Mouse (Mus musculus): ENCODE results near the gene Ap3b2. TPM values are rescaled to one million over a fixed set of nuclear protein-coding genes. Genes with fewer than 3 reads are reported as not detected.

Gene Ap3b2
- polyA plus RNA-seq, 1 experiment from 2014 or later: 162 TPM

DNA sequence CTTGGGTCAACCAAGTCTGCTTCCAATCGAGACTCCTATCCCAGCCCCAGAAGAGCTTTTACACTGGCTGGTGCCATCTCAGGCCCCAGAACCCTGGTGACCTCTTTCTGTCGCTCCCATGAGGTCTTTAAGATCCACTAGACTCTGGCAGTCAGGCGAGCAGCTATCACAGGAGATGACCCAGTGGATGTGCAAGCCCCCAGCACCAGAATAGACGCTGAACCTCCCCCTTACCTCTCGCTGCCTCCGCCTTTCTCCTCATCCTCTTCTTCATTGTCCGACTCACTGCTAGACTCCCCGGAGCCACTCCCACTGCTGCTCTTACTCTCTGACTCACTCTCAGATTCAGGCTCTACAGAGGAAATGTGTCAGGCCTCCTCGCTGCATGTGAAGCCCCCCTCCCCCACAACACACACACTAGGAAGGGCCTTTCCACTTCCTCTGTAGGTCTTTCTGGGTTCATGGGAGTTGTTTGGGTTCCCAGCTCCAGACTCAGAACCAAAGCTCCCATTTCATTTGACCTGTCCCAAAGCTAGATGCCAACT is 28.7 kb downstream of the Ap3b2 start:
- 82% methylated on average over 9 of the region's 9 CpGs for WGBS
- Histone ChIP-seq H3K36me3 (replicated peaks) (peaks cover 52% of the 10 kb centered on the region), H3K4me1 (no peaks in the 10 kb centered on the region), H3K9ac (no peak overlapping the region), H3K4me2 (no peak overlapping the region), H3K9me3 (no peaks in the 10 kb centered on the region), H3K27ac (no peak overlapping the region), H3K4me3 (no peak overlapping the region), H3K27me3 (replicated peaks) (no peaks in the 10 kb centered on the region)
- no peak for ATAC-seq (replicated peaks)

DNA sequence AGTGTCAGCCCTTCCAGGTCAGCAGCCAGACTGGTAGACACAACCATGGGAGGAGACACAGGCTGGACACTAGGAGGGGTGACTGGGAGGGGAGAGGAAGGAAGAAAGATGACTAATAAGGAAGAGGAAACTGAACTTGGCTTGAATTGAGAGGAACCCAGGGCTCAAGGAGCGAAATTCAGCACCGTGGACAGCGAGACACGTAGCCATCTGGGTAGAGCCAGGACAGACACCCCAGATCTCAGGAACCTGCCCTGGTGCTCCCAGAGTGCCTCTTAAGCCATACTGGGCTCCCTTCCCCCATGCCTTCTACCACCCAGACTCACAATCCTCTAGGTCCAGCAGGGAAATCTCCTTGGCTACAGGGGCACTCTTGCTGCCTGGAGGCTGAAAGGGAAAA is 29.6 kb downstream of the Ap3b2 start:
- no peaks in the 10 kb centered on the region for H3K4me1 ChIP-seq
- H3K27ac ChIP-seq: no peak overlapping the region
- no peak for ATAC-seq (replicated peaks)
- no peaks in the 10 kb centered on the region for H3K9me3 ChIP-seq
- no peak overlapping the region for H3K9ac ChIP-seq
- no peak overlapping the region for H3K4me3 ChIP-seq
- H3K27me3 ChIP-seq (replicated peaks): no peaks in the 10 kb centered on the region
- WGBS: 7% methylated on average over 4 of the region's 4 CpGs
- H3K4me2 ChIP-seq: no peak overlapping the region
- peaks cover 53% of the 10 kb centered on the region for H3K36me3 ChIP-seq (replicated peaks)

- H3K9me3 ChIP-seq: no peaks in the 10 kb centered on the region
- no peaks in the 10 kb centered on the region for H3K4me1 ChIP-seq
- H3K36me3 ChIP-seq (replicated peaks): peaks cover 53% of the 10 kb centered on the region
- no peak for ATAC-seq (replicated peaks)
- no peak overlapping the region for H3K4me2 ChIP-seq
- 73% methylated on average over 3 of the region's 3 CpGs for WGBS
- H3K27me3 ChIP-seq (replicated peaks): no peaks in the 10 kb centered on the region
- no peak overlapping the region for H3K9ac ChIP-seq
- no peak overlapping the region for H3K4me3 ChIP-seq
- H3K27ac ChIP-seq: no peak overlapping the region
Observed at GRCm38 (mm10) chr7:81462815-81463214, 30.9 kb downstream of the Ap3b2 start.

- peak; percentile 76 for ATAC-seq (replicated peaks)
- H3K27ac ChIP-seq: no peak within 1 kb of the TSS
- no peaks in the 10 kb centered on the region for H3K9me3 ChIP-seq
- H3K4me3 ChIP-seq: peak within 1 kb of the TSS; percentile 50
- under 1% methylated on average over 28 of the region's 28 CpGs for WGBS
- H3K27me3 ChIP-seq (replicated peaks): peaks cover 56% of the 10 kb centered on the region
- peak within 1 kb of the TSS; percentile 96 for H3K4me2 ChIP-seq
- H3K4me1 ChIP-seq: peaks cover 27% of the 10 kb centered on the region
- peak within 1 kb of the TSS; percentile 46 for H3K9ac ChIP-seq
- H3K36me3 ChIP-seq (replicated peaks): peaks cover 2% of the 10 kb centered on the region; the same call in 1 of the 2 replicates
Observed at GRCm38 (mm10) chr7:81455155-81455651, 38.5 kb downstream of the Ap3b2 start, which contains the start of gene Cpeb1. Gene Cpeb1, minus strand, starts transcription at chr7:81455465.

DNA sequence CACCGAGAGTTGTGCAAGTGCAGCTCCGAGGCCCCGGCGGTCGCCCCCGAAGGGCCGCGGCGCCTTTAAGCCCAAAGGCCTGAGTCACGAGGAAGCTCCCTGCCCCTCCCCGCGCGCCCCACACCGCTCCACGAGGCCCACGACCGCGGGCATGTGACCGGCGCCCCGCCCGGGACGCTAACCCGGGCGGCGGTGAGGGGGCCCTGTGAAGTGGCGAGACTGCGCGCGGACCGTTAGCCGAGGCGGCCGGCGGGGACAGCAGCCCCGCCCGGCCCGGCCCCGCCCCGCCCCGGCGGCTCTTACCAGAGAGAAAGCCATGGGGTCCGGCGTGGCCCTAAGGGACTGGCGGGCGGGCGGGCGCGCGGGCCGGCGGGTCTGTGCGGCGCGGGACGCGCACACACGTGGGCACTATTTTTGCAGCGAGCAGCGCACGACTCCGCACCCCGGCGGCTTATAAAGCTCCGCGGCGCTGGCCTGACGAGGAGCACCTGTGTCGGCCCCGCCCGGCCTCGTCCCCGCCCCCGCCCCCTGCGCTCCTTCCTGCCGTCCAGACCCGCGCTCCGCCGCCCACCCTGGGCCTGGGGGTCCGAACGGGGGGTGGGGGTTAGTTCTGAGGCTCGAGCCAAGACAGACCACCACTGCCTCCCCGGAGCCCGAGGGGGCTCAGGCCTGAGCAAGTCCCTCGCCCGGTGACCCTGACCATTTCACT is 39.2 kb downstream of the Ap3b2 start:
- Histone ChIP-seq H3K36me3 (replicated peaks) (no peaks in the 10 kb centered on the region), H3K9ac (peak overlapping the region; percentile 46), H3K27ac (no peak overlapping the region), H3K4me1 (peaks cover 27% of the 10 kb centered on the region), H3K4me3 (peak overlapping the region; percentile 50), H3K9me3 (no peaks in the 10 kb centered on the region), H3K4me2 (peak overlapping the region; percentile 96), H3K27me3 (replicated peaks) (peaks cover 58% of the 10 kb centered on the region)
- under 1% methylated on average over 75 of the region's 87 CpGs for WGBS
- ATAC-seq (replicated peaks): peak; percentile 60

GRCm38 (mm10) chr7:81453443-81454274 is 40.1 kb downstream of the Ap3b2 start:
- H3K4me2 ChIP-seq: peak overlapping the region; percentile 96
- peaks cover 27% of the 10 kb centered on the region for H3K4me1 ChIP-seq
- WGBS: 2% methylated on average over 82 of the region's 84 CpGs
- ATAC-seq (replicated peaks): peak; percentile 45
- H3K9me3 ChIP-seq: no peaks in the 10 kb centered on the region
- H3K36me3 ChIP-seq (replicated peaks): no peaks in the 10 kb centered on the region
- H3K4me3 ChIP-seq: peak overlapping the region; percentile 50
- H3K9ac ChIP-seq: 0 out of 2 replicates have a peak overlapping the region, but pooled peaks have one; percentile 46
- H3K27ac ChIP-seq: no peak overlapping the region
- peaks cover 59% of the 10 kb centered on the region for H3K27me3 ChIP-seq (replicated peaks)

DNA sequence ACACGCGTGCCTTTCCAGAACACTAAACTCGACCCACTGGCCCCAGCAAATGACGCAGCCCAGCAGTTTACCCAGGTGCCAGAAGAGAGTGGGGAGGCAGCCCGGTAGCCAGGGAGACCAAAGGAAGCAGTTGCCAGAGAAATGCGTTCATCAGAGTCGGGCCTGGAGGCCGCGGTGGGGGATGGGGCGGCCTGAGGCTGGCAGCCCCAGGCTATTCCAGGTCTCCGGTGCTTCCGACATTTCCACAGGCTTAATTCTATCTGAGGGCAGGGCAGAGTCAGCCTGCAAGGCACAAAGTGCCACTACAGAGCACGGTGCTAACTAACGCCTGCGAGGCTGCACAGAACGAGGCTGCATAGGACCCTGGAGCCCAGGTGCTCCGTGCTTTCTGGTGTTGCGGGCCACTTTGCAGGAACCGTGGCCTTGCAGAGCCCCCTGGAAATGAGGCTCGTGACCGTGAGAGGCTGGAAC is 40.7 kb downstream of the Ap3b2 start:
- H3K9me3 ChIP-seq: no peaks in the 10 kb centered on the region
- H3K36me3 ChIP-seq (replicated peaks): no peaks in the 10 kb centered on the region
- H3K9ac ChIP-seq: 0 out of 2 replicates have a peak overlapping the region, but pooled peaks have one; percentile 4
- H3K27ac ChIP-seq: no peak overlapping the region
- peaks cover 59% of the 10 kb centered on the region for H3K27me3 ChIP-seq (replicated peaks)
- 2% methylated on average over 21 of the region's 21 CpGs for WGBS
- H3K4me3 ChIP-seq: peak overlapping the region; percentile 50
- H3K4me2 ChIP-seq: peak overlapping the region; percentile 96
- peak; percentile 37 for ATAC-seq (replicated peaks)
- peaks cover 27% of the 10 kb centered on the region for H3K4me1 ChIP-seq

MicroRNAs within 50 kb of the gene (microRNA counts, 519-probe panel; counts per million panel counts)
- not detected for microRNA mmu-miR-1839-3p
- microRNA mmu-miR-1839-5p: 2,746 counts per million, percentile 59 among the panel's probes with 10 or more counts

Other genes with a start within 250 kb of the Ap3b2 start
- gene Rps17, start 148.7 kb downstream of the Ap3b2 start, polyA plus RNA-seq (2015; fragmentation: Nextera tagmentation; extraction: Ambion mirVana): 648 and 653 TPM in 2 replicates
- 4.0 and 5.1 TPM in 2 replicates for gene Cpeb1, start 38.5 kb downstream of the Ap3b2 start, polyA plus RNA-seq (2015; fragmentation: Nextera tagmentation; extraction: Ambion mirVana)
- not detected in 2 replicates for gene BC048679, start 4.4 kb upstream of the Ap3b2 start, polyA plus RNA-seq (2015; fragmentation: Nextera tagmentation; extraction: Ambion mirVana)
- gene Fsd2, start 73.0 kb upstream of the Ap3b2 start, polyA plus RNA-seq (2015; fragmentation: Nextera tagmentation; extraction: Ambion mirVana): 0.17 and 0.29 TPM in 2 replicates
- 6.0 and 6.9 TPM in 2 replicates for gene Whamm, start 77.3 kb upstream of the Ap3b2 start, polyA plus RNA-seq (2015; fragmentation: Nextera tagmentation; extraction: Ambion mirVana)
- gene Homer2, start 213.6 kb upstream of the Ap3b2 start, polyA plus RNA-seq (2015; fragmentation: Nextera tagmentation; extraction: Ambion mirVana): 21.8 and 24.6 TPM in 2 replicates

All from midbrain, embryonic 15.5 days (tissue).